Mouse (Mus musculus) forebrain, embryonic 13.5 days (tissue): Measurements from ENCODE around the gene Prpf19. TPM values are rescaled to one million over a fixed set of nuclear protein-coding genes. Genes with fewer than 3 reads are reported as not detected.

Experiments
- ATAC-seq: fragments of 200-750 bp; cut with Nextera tagmentation; 2 replicates; pipeline ENCODE4 v1.8.0; 2017
- H3K27ac ChIP-seq: fragments of 300-500 bp; sonication (generic); 2 replicates; pipeline ENCODE4 v1.5.1; 2015; ENCODE audit warnings: inconsistent platforms, mild to moderate bottlenecking, moderate library complexity
- H3K27me3 ChIP-seq: fragments of 300-500 bp; sonication (generic); 2 replicates; pipeline ENCODE4 v1.6.1; 2015; ENCODE audit warnings: mild to moderate bottlenecking, inconsistent platforms
- H3K36me3 ChIP-seq: fragments of 300-500 bp; sonication (generic); 2 replicates; pipeline ENCODE4 v1.6.1; 2015; ENCODE audit warnings: mild to moderate bottlenecking, inconsistent platforms; ENCODE audit not compliant: poor library complexity, severe bottlenecking
- H3K4me1 ChIP-seq: fragments of 300-500 bp; sonication (generic); 2 replicates; pipeline ENCODE4 v1.6.1; 2015; ENCODE audit warnings: inconsistent platforms
- H3K4me2 ChIP-seq: fragments of 300-500 bp; sonication (generic); 2 replicates; pipeline ENCODE4 v1.6.1; 2015; ENCODE audit warnings: inconsistent platforms, mild to moderate bottlenecking, moderate library complexity
- H3K4me3 ChIP-seq: fragments of 300-500 bp; sonication (generic); 2 replicates; pipeline ENCODE4 v1.5.1; 2015; ENCODE audit warnings: mild to moderate bottlenecking, inconsistent platforms
- H3K9ac ChIP-seq: fragments of 300-500 bp; sonication (generic); 2 replicates; pipeline ENCODE4 v1.6.1; 2015; ENCODE audit warnings: mild to moderate bottlenecking, inconsistent platforms
- H3K9me3 ChIP-seq: fragments of 300-500 bp; sonication (generic); replicated peaks from 2 replicates; pipeline ENCODE4 v1.6.1; 2016; ENCODE audit warnings: inconsistent platforms
- WGBS: fragments of 180-500 bp; shearing (Covaris S2); methylation state at CpG from one replicate; pipeline ENCODE4 v1.1.7; 2015; 5-methylcytosine and 5-hydroxymethylcytosine counted together
- polyA plus RNA-seq: library from polyadenylated mRNA; unstranded; fragments of >200 nt; fragmentation: Nextera tagmentation; extraction: Ambion mirVana; gene quantifications from 2 replicates; pipeline ENCODE4 v1.2.1, GENCODE M21; 2015

The Prpf19 gene
- polyA plus RNA-seq, 1 experiment from 2014 or later: 45.3 TPM

GRCm38 (mm10) chr19:10946506-10946905, 51.5 kb downstream of the Prpf19 start:
- peak overlapping the region; percentile 88 for H3K9ac ChIP-seq
- H3K27ac ChIP-seq: no peak overlapping the region
- no peak for ATAC-seq
- H3K9me3 ChIP-seq: no peaks in the 10 kb centered on the region
- WGBS: 88% methylated on average over 3 of the region's 3 CpGs
- H3K36me3 ChIP-seq: peaks cover 48% of the 10 kb centered on the region
- H3K4me2 ChIP-seq: peak overlapping the region; percentile 100
- no peaks in the 10 kb centered on the region for H3K27me3 ChIP-seq
- peaks cover 32% of the 10 kb centered on the region for H3K4me1 ChIP-seq
- 0 out of 2 replicates have a peak overlapping the region, but pooled peaks have one; percentile 79 for H3K4me3 ChIP-seq

GRCm38 (mm10) chr19:10947219-10947618, 52.2 kb downstream of the Prpf19 start:
- peaks cover 28% of the 10 kb centered on the region for H3K4me1 ChIP-seq
- H3K27me3 ChIP-seq: no peaks in the 10 kb centered on the region
- WGBS: 90% methylated on average over 5 of the region's 5 CpGs
- H3K27ac ChIP-seq: no peak overlapping the region
- H3K36me3 ChIP-seq: peaks cover 41% of the 10 kb centered on the region
- H3K4me2 ChIP-seq: peak overlapping the region; percentile 100
- ATAC-seq: no peak
- no peaks in the 10 kb centered on the region for H3K9me3 ChIP-seq
- peak overlapping the region; percentile 79 for H3K4me3 ChIP-seq
- peak overlapping the region; percentile 88 for H3K9ac ChIP-seq

- ATAC-seq: peak; percentile 3; the same call in 1 of the 2 replicates
- Histone ChIP-seq H3K27me3 (no peaks in the 10 kb centered on the region), H3K9me3 (no peaks in the 10 kb centered on the region), H3K27ac (no peak overlapping the region), H3K36me3 (peaks cover 29% of the 10 kb centered on the region), H3K4me2 (peak overlapping the region; percentile 100), H3K4me1 (peaks cover 28% of the 10 kb centered on the region), H3K4me3 (peak overlapping the region; percentile 79), H3K9ac (peak overlapping the region; percentile 88)
- WGBS: under 1% methylated on average over 20 of the region's 20 CpGs
Observed at GRCm38 (mm10) chr19:10948416-10948815, 53.4 kb downstream of the Prpf19 start.

DNA sequence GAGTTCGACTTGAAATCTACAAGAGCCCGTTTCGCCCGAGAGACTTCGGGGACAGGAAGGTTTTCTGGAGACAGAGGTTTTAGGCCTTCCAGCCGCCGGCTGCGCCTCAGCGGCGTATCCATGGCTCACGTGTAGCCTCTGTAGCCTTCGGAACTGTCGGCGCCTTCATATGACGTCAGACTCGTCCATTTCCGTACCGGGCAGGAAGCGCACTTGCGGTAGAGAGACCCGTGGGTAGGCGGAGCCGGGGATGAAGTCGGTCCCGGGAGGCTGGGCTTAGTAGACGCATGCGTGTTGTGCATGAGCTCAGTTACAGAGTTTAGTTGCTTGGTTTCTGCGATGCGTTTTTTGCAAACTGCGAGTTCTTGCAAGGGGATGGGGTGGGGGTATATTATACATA, 54.1 kb downstream of the Prpf19 start, which contains the start of gene Ccdc86:
TSS of gene Ccdc86 (minus strand) at position 155 of the 400 bp plus-strand sequence.
- WGBS: under 1% methylated on average over 30 of the region's 30 CpGs
- Histone ChIP-seq H3K9ac (peak within 1 kb of the TSS; percentile 88), H3K27ac (no peak within 1 kb of the TSS), H3K27me3 (no peaks in the 10 kb centered on the region), H3K4me1 (peaks cover 28% of the 10 kb centered on the region), H3K4me3 (peak within 1 kb of the TSS; percentile 79), H3K9me3 (no peaks in the 10 kb centered on the region), H3K4me2 (peak within 1 kb of the TSS; percentile 100), H3K36me3 (peaks cover 22% of the 10 kb centered on the region)
- ATAC-seq: peak; percentile 99

DNA sequence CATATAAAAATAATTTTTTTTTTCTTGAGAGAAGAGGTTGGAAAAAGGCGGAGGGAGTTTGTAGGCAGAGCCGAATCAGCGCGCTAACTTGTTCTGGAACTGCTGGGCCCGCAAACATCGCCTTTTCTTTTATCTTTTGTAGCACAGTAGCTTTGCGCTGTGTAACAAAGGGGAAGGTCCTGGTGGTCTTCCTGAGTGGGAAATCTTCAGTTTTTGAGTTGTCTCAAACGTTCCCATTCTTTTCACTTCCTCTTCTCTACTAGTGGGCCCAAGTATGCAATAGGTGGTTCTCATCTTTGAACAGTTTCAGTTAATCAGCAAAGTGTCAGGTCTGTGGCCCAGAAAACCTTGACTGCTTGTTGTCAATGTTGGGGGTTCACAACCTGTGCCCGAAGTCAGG, 54.5 kb downstream of the Prpf19 start:
- 25% methylated on average over 9 of the region's 9 CpGs for WGBS
- Histone ChIP-seq H3K4me3 (peak overlapping the region; percentile 79), H3K27ac (no peak overlapping the region), H3K4me2 (peak overlapping the region; percentile 100), H3K9ac (peak overlapping the region; percentile 51), H3K4me1 (peaks cover 28% of the 10 kb centered on the region), H3K27me3 (no peaks in the 10 kb centered on the region), H3K36me3 (peaks cover 17% of the 10 kb centered on the region), H3K9me3 (no peaks in the 10 kb centered on the region)
- ATAC-seq: no peak; the same call in 1 of the 2 replicates

DNA sequence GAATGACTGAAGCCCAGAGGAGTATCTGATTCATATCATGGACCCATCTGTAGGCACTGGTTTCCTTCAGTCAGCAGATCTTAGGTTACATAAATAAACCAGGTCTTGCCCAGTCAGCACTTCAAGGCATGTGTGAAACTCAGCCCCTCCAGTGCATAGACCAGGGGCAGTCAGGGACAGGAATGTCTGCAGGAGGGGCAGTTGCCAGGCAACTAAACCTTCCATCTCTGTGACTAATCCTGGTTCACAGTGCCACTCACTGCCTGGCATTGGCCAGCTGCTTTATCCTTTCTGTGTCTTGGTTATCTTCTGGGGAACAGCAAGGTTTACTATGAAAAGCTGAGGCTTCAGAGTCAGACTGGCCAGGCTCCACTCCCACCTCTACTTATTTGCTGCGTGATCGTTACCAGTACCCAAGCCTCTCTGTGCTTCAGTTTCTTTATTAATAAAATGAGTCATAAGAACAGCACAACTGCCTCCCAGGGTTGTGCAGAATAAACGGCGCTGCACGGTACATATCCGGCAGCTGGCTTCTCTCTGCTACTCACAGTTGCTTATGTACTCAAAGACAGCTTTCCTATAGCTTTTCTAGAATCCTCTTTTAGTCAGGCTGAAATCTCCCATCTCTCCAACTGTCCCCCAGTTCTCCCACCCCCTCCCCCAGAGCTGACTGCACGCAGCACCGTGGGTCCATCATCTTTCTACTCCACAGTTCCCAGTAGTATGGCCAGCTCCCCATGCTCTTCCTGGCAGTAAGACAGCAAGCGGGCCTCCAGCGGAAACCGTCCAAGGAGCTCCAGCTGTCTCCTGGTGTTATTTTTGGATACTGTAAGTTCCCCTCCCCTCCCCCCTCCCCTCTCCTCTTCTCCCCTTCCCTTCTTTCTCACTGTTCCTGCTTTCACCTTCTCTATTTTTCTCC, 57.2 kb downstream of the Prpf19 start:
- H3K4me1 ChIP-seq: peaks cover 17% of the 10 kb centered on the region
- no peak overlapping the region for H3K27ac ChIP-seq
- ATAC-seq: no peak
- no peak overlapping the region for H3K9ac ChIP-seq
- H3K4me2 ChIP-seq: no peak overlapping the region
- no peak overlapping the region for H3K4me3 ChIP-seq
- H3K36me3 ChIP-seq: no peaks in the 10 kb centered on the region
- H3K9me3 ChIP-seq: no peaks in the 10 kb centered on the region
- no peaks in the 10 kb centered on the region for H3K27me3 ChIP-seq
- 75% methylated on average over 11 of the region's 11 CpGs for WGBS

Other genes starting within 250 kb of the Prpf19 start
- not detected in 2 replicates for gene Pga5, start 217.2 kb upstream of the Prpf19 start, polyA plus RNA-seq
- 32.1 and 33.3 TPM in 2 replicates for gene Vps37c, start 206.5 kb upstream of the Prpf19 start, polyA plus RNA-seq
- 0.26 TPM in 1 of 2 replicates, not detected in the other for gene Cd5, start 156.2 kb upstream of the Prpf19 start, polyA plus RNA-seq
- not detected in 2 replicates for gene Cd6, start 65.2 kb upstream of the Prpf19 start, polyA plus RNA-seq
- gene Slc15a3, start 55.5 kb upstream of the Prpf19 start, polyA plus RNA-seq: 0.15 and 0.30 TPM in 2 replicates
- 131 and 135 TPM in 2 replicates for gene Tmem132a, start 25.3 kb upstream of the Prpf19 start, polyA plus RNA-seq
- 33.6 and 35.6 TPM in 2 replicates for gene Tmem109, start 13.2 kb upstream of the Prpf19 start, polyA plus RNA-seq
- not detected in 2 replicates for gene Zp1, start 25.4 kb downstream of the Prpf19 start, polyA plus RNA-seq
- 0.06 and 0.17 TPM in 2 replicates for gene Ptgdr2, start 41.9 kb downstream of the Prpf19 start, polyA plus RNA-seq
- gene Ccdc86, start 54.0 kb downstream of the Prpf19 start, polyA plus RNA-seq: 21.2 and 22.9 TPM in 2 replicates
- gene Ms4a10, start 79.4 kb downstream of the Prpf19 start, polyA plus RNA-seq: not detected in 2 replicates
- not detected in 2 replicates for gene Ms4a15, start 98.0 kb downstream of the Prpf19 start, polyA plus RNA-seq
- gene Ms4a18, start 122.8 kb downstream of the Prpf19 start, polyA plus RNA-seq: not detected in 2 replicates
- gene Ms4a8a, start 185.9 kb downstream of the Prpf19 start, polyA plus RNA-seq: not detected in 2 replicates
- not detected in 2 replicates for gene 1700017D01Rik, start 235.6 kb downstream of the Prpf19 start, polyA plus RNA-seq